Mouse (Mus musculus) intestine, postnatal 0 days (tissue): ENCODE measurements at regions not wholly inside any gene's neighbourhood (a gene's known extent, or its start where the extent isn't known, plus 50 kb on each side); places are given as distances from the start of the nearest gene placed in this dataset.
"Not testable (repeated sequence)": the region's sequence is repeated elsewhere in the genome, so short reads cannot be mapped to it uniquely, and the experiment has no call there.

Experiments used
- ATAC-seq: fragments of 200-750 bp; cut with Nextera tagmentation; 2 replicates; pipeline ENCODE4 v1.8.0; 2017; ENCODE audit warnings: mild to moderate bottlenecking, moderate TSS enrichment, moderate library complexity
- H3K27ac ChIP-seq: fragments of 300-500 bp; sonication (generic); 2 replicates; pipeline ENCODE4 v1.5.1; 2014; ENCODE audit warnings: mild to moderate bottlenecking, low read depth, low read length, moderate library complexity
- H3K27me3 ChIP-seq: fragments of 300-500 bp; sonication (generic); replicated peaks from 2 replicates; pipeline ENCODE4 v1.6.1; 2014; ENCODE audit warnings: low read length, mixed read lengths; ENCODE audit not compliant: control insufficient read depth, insufficient read depth
- H3K36me3 ChIP-seq: fragments of 300-500 bp; sonication (generic); 2 replicates; pipeline ENCODE4 v1.6.1; 2014; ENCODE audit warnings: mild to moderate bottlenecking, moderate library complexity; ENCODE audit not compliant: control insufficient read depth, insufficient read depth
- H3K4me1 ChIP-seq: fragments of 300-500 bp; sonication (generic); replicated peaks from 2 replicates; pipeline ENCODE4 v1.6.1; 2014; ENCODE audit warnings: antibody characterized with exemption, low read length, mixed read lengths; ENCODE audit not compliant: control insufficient read depth, insufficient read depth
- H3K4me2 ChIP-seq: fragments of 300-500 bp; sonication (generic); replicated peaks from 2 replicates; pipeline ENCODE4 v1.6.1; 2014; ENCODE audit warnings: low read depth, mild to moderate bottlenecking, moderate library complexity
- H3K4me3 ChIP-seq: fragments of 300-500 bp; sonication (generic); 2 replicates; pipeline ENCODE4 v1.5.1; 2014; ENCODE audit warnings: low read depth, low read length
- H3K9ac ChIP-seq: fragments of 300-500 bp; sonication (generic); 2 replicates; pipeline ENCODE4 v1.6.1; 2014; ENCODE audit warnings: mild to moderate bottlenecking, low read depth, low read length
- H3K9me3 ChIP-seq: fragments of 300-500 bp; sonication (generic); 2 replicates; pipeline ENCODE4 v1.6.1; 2016; ENCODE audit warnings: mixed run types; ENCODE audit not compliant: control insufficient read depth
- CTCF ChIP-seq: sonication (generic); IDR thresholded peaks from 2 replicates; pipeline ENCODE4 v1.5.1; 2016; ENCODE audit warnings: low read depth, mild to moderate bottlenecking, control low read depth, antibody characterized with exemption, moderate library complexity
- WGBS: fragments of 180-500 bp; shearing (Covaris S2); extraction: QIAGEN DNeasy Blood & Tissue Kit; methylation state at CpG from one replicate; pipeline ENCODE4 v1.1.7; 2014; 5-methylcytosine and 5-hydroxymethylcytosine counted together

- H3K27ac ChIP-seq = no peak overlapping the region
- no peak for ATAC-seq
- WGBS = 58% methylated on average over 2 of the region's 2 CpGs
- no peak overlapping the region for H3K9ac ChIP-seq
- H3K4me2 ChIP-seq = no peak overlapping the region
- H3K4me3 ChIP-seq = no peak overlapping the region
- no peaks in the 10 kb centered on the region for H3K4me1 ChIP-seq
- TF ChIP-seq CTCF = peak; percentile 39; the same call in 1 of the 2 replicates
- H3K27me3 ChIP-seq = no peaks in the 10 kb centered on the region
- H3K36me3 ChIP-seq = no peaks in the 10 kb centered on the region
- H3K9me3 ChIP-seq = no peaks in the 10 kb centered on the region
Observed at GRCm38 (mm10) chr5:56207877-56208276, 1509.9 kb upstream of the Pcdh7 start.

GRCm38 (mm10) chr5:56215842-56216241 is 1501.9 kb upstream of the Pcdh7 start:
- 95% methylated on average over 2 of the region's 2 CpGs for WGBS
- no peaks in the 10 kb centered on the region for H3K36me3 ChIP-seq
- H3K4me1 ChIP-seq = no peaks in the 10 kb centered on the region
- no peaks in the 10 kb centered on the region for H3K27me3 ChIP-seq
- no peak overlapping the region for H3K4me3 ChIP-seq
- no peak for TF ChIP-seq CTCF
- no peak overlapping the region for H3K4me2 ChIP-seq
- H3K9ac ChIP-seq = no peak overlapping the region
- no peak for ATAC-seq
- H3K9me3 ChIP-seq = 0 out of 2 replicates have a peak, but pooled peaks cover 3% of the 10 kb centered on the region
- no peak overlapping the region for H3K27ac ChIP-seq

- no peaks in the 10 kb centered on the region for H3K4me1 ChIP-seq
- H3K4me2 ChIP-seq = no peak overlapping the region
- no peak for ATAC-seq
- H3K9ac ChIP-seq = no peak overlapping the region
- no peak for TF ChIP-seq CTCF
- 80% methylated on average over 3 of the region's 3 CpGs for WGBS
- H3K27me3 ChIP-seq = no peaks in the 10 kb centered on the region
- no peaks in the 10 kb centered on the region for H3K9me3 ChIP-seq
- no peaks in the 10 kb centered on the region for H3K36me3 ChIP-seq
- no peak overlapping the region for H3K4me3 ChIP-seq
- no peak overlapping the region for H3K27ac ChIP-seq
Observed at GRCm38 (mm10) chr5:56266121-56266520, 1451.6 kb upstream of the Pcdh7 start.

- H3K4me2 ChIP-seq, H3K4me1 ChIP-seq, H3K27me3 ChIP-seq, H3K9ac ChIP-seq, ATAC-seq, H3K4me3 ChIP-seq, H3K27ac ChIP-seq, H3K9me3 ChIP-seq, H3K36me3 ChIP-seq: not testable (repeated sequence)
- WGBS = 78% methylated on average over 1 of the region's 1 CpGs
Observed at GRCm38 (mm10) chr5:56291666-56292065, 1426.1 kb upstream of the Pcdh7 start.
